Mouse (Mus musculus) regulatory T cell (primary cell): ENCODE measurements around the gene Gm4353.

Experiments
- in situ Hi-C: fragments of 300-600 bp; cut with MboI, MseI; formaldehyde crosslinking; loops from one replicate; pipeline ENCODE4 v1.15.1; 2025; ENCODE audit warnings: high pct_unique_total_duplicates

The Gm4353 gene

GRCm38 (mm10) chr7:116040470-116041019, 43.9 kb downstream of the Gm4353 start:
- in situ Hi-C loops = no loop called here

GRCm38 (mm10) chr7:116039538-116040466, 44.6 kb downstream of the Gm4353 start:
- in situ Hi-C loops = loop anchor here (10.0 kb wide), 1 partner anchor 815 kb away; no protein-coding TSS in a partner anchor

- in situ Hi-C loops = loop anchor here (10.0 kb wide), 1 partner anchor 814 kb away; no protein-coding TSS in a partner anchor
Observed at GRCm38 (mm10) chr7:116039196-116039537, 45.3 kb downstream of the Gm4353 start, which contains the start of gene 1110004F10Rik. Gene 1110004F10Rik (plus strand): TSS chr7:116039397.

- in situ Hi-C loops = loop anchor here (10.0 kb wide), 1 partner anchor 814 kb away; no protein-coding TSS in a partner anchor
Observed at GRCm38 (mm10) chr7:116038511-116038910, 45.9 kb downstream of the Gm4353 start, which contains the start of gene Sox6. Gene Sox6 (minus strand): TSS chr7:116038796.

- in situ Hi-C loops = loop anchor here (10.0 kb wide), 1 partner anchor 813 kb away; no protein-coding TSS in a partner anchor
Observed at GRCm38 (mm10) chr7:116038024-116038423, 46.4 kb downstream of the Gm4353 start.

- in situ Hi-C loops = loop anchor here (10.0 kb wide), 1 partner anchor 812 kb away; no protein-coding TSS in a partner anchor
Observed at GRCm38 (mm10) chr7:116036591-116037555, 47.6 kb downstream of the Gm4353 start.

GRCm38 (mm10) chr7:116035504-116035903, 48.9 kb downstream of the Gm4353 start:
- in situ Hi-C loops = loop anchor here (10.0 kb wide), 1 partner anchor 811 kb away; no protein-coding TSS in a partner anchor

GRCm38 (mm10) chr7:116034282-116034758, 50.1 kb downstream of the Gm4353 start:
- in situ Hi-C loops = loop anchor here (10.0 kb wide), 1 partner anchor 810 kb away; no protein-coding TSS in a partner anchor

GRCm38 (mm10) chr7:116033371-116034241, 50.8 kb downstream of the Gm4353 start:
- in situ Hi-C loops = loop anchor here (10.0 kb wide), 1 partner anchor 809 kb away; no protein-coding TSS in a partner anchor
